Mouse (Mus musculus) MEL (cell line): Measurements from ENCODE around the gene Vmn1r222.
"Not testable (repeated sequence)": the region's sequence is repeated elsewhere in the genome, so short reads cannot be mapped to it uniquely, and the experiment has no call there.

Source experiments
- EP300 ChIP-seq, 2 experiments: IDR thresholded peaks; 2 replicates each; pipeline ENCODE4 v1.6.1; 2011; ENCODE audit warnings: improper control_type of control experiment in 2 of 2, low read length in 2 of 2, low read depth in 1 of 2, mild to moderate bottlenecking in 1 of 2
- GATA1 ChIP-seq: IDR thresholded peaks from 2 replicates; pipeline ENCODE4 v1.6.1; 2011; ENCODE audit warnings: low read depth, low read length, improper control_type of control experiment
- POLR2AphosphoS5 ChIP-seq: IDR thresholded peaks from 2 replicates; pipeline ENCODE4 v1.6.1; 2012; ENCODE audit warnings: low read depth, borderline replicate concordance, mild to moderate bottlenecking, inconsistent platforms, low read length, moderate library complexity, mixed read lengths
- TCF12 ChIP-seq: IDR thresholded peaks from 2 replicates; pipeline ENCODE4 v1.6.1; 2014; ENCODE audit warnings: low read depth, mild to moderate bottlenecking, inconsistent platforms, low read length, improper control_type of control experiment, moderate library complexity
- ZC3H11A ChIP-seq: IDR thresholded peaks from 2 replicates; pipeline ENCODE4 v1.6.1; 2012; ENCODE audit warnings: low read depth, mild to moderate bottlenecking, inconsistent platforms, low read length, improper control_type of control experiment
- ZMIZ1 ChIP-seq: IDR thresholded peaks from 2 replicates; pipeline ENCODE4 v1.6.1; 2012; ENCODE audit warnings: low read depth, mild to moderate bottlenecking, inconsistent platforms, low read length, improper control_type of control experiment, moderate library complexity

- TF ChIP-seq GATA1; ZC3H11A; TCF12; POLR2AphosphoS5; EP300 (IDR thresholded peaks at IDR 0.05; ENCODE audit: low read depth in 1 of 2, low read length in 2 of 2); ZMIZ1: not testable (repeated sequence)
Observed at GRCm38 (mm10) chr13:23203885-23204284, 31.9 kb downstream of the Vmn1r222 start.
